Mouse (Mus musculus) heart, postnatal 25 days (tissue): ENCODE measurements around the gene Phkb. TPM values are rescaled to one million over a fixed set of nuclear protein-coding genes. Genes with fewer than 3 reads are reported as not detected.
"Not testable (repeated sequence)": the region's sequence is repeated elsewhere in the genome, so short reads cannot be mapped to it uniquely, and the experiment has no call there.

ENCODE experiments used
- DNase-seq: peaks from one replicate; pipeline ENCODE4 v3.0.0; 2022; ENCODE audit warnings: low spot score
- intact Hi-C: fragments of 180-260 bp; cut with DNase I; formaldehyde crosslinking; loops from one replicate; pipeline ENCODE4 v1.15.1; 2025
- total RNA-seq, 2 experiments: library from RNA; stranded (reverse); gene quantifications; 2 replicates each; pipeline ENCODE4 v1.2.3; 2021

The Phkb gene
- 10 to 100 TPM; 55.4 to 58.4 TPM for total RNA-seq

- intact Hi-C loops = no loop called here
- peak; percentile 78 for DNase-seq
These were observed at the start of gene Phkb, which contains the start of gene Itfg1 for GRCm38 (mm10) chr8:85840657-85841488. Gene Phkb (plus strand): TSS chr8:85840959. Gene Itfg1 (minus strand): TSS chr8:85840921.

- DNase-seq, intact Hi-C loops: not testable (repeated sequence)
These were observed 44.4 kb upstream of the Phkb start for GRCm38 (mm10) chr8:85796392-85796791.

- DNase-seq = no peak
- intact Hi-C loops = no loop called here
These were observed 40.6 kb upstream of the Phkb start for GRCm38 (mm10) chr8:85800164-85800563.

GRCm38 (mm10) chr8:85801408-85801807 lies 39.4 kb upstream of the Phkb start:
- DNase-seq = no peak
- intact Hi-C loops = no loop called here

GRCm38 (mm10) chr8:85813621-85814020 lies 27.1 kb upstream of the Phkb start:
- intact Hi-C loops = no loop called here
- no peak for DNase-seq

- no peak for DNase-seq
- intact Hi-C loops = loop anchor here (10.0 kb wide), 2 partner anchors 135 to 1065 kb away; partner anchors contain the start of gene Neto2
These were observed 673 bp upstream of the Phkb start for GRCm38 (mm10) chr8:85839916-85840656.

- intact Hi-C loops = no loop called here
- DNase-seq = no peak
These were observed 683 bp downstream of the Phkb start for GRCm38 (mm10) chr8:85841489-85841795.

GRCm38 (mm10) chr8:85845887-85846286 lies 5.1 kb downstream of the Phkb start:
- no peak for DNase-seq
- intact Hi-C loops = no loop called here

GRCm38 (mm10) chr8:85854220-85855123 lies 13.7 kb downstream of the Phkb start:
- intact Hi-C loops = no loop called here
- no peak for DNase-seq

GRCm38 (mm10) chr8:85857227-85857896 lies 16.6 kb downstream of the Phkb start:
- intact Hi-C loops, DNase-seq: not testable (repeated sequence)

- intact Hi-C loops = no loop called here
These were observed 19.9 kb downstream of the Phkb start for GRCm38 (mm10) chr8:85860612-85861011.

GRCm38 (mm10) chr8:85862381-85862780 lies 21.6 kb downstream of the Phkb start:
- no peak for DNase-seq
- intact Hi-C loops = no loop called here

More at GRCm38 (mm10) chr8:85860612-85861011, 19.9 kb downstream of the Phkb start:
- no peak for DNase-seq

GRCm38 (mm10) chr8:85871660-85872059 lies 30.9 kb downstream of the Phkb start:
- peak; percentile 11 for DNase-seq
- intact Hi-C loops = no loop called here

GRCm38 (mm10) chr8:85877976-85878375 lies 37.2 kb downstream of the Phkb start:
- DNase-seq = no peak
- intact Hi-C loops = no loop called here

- intact Hi-C loops = no loop called here
- DNase-seq = no peak
These were observed 38.9 kb downstream of the Phkb start for GRCm38 (mm10) chr8:85879624-85880023.

GRCm38 (mm10) chr8:85884811-85885210 lies 44.1 kb downstream of the Phkb start:
- no peak for DNase-seq
- intact Hi-C loops = no loop called here

GRCm38 (mm10) chr8:85897636-85898035 lies 56.9 kb downstream of the Phkb start:
- no peak for DNase-seq
- intact Hi-C loops = no loop called here

GRCm38 (mm10) chr8:85924991-85925390 lies 84.2 kb downstream of the Phkb start:
- intact Hi-C loops = no loop called here
- no peak for DNase-seq

GRCm38 (mm10) chr8:85925574-85925973 lies 84.8 kb downstream of the Phkb start:
- intact Hi-C loops = no loop called here
- DNase-seq = no peak

GRCm38 (mm10) chr8:85926107-85926506 lies 85.3 kb downstream of the Phkb start:
- no peak for DNase-seq
- intact Hi-C loops = no loop called here
